Mouse (Mus musculus) NIH3T3 (cell line): ENCODE measurements around the gene Tgfa.

Experiments
- DNase-seq: peaks from one replicate; pipeline ENCODE4 v3.0.0-alpha.2; 2012; ENCODE audit warnings: low read depth

The Tgfa gene

DNA sequence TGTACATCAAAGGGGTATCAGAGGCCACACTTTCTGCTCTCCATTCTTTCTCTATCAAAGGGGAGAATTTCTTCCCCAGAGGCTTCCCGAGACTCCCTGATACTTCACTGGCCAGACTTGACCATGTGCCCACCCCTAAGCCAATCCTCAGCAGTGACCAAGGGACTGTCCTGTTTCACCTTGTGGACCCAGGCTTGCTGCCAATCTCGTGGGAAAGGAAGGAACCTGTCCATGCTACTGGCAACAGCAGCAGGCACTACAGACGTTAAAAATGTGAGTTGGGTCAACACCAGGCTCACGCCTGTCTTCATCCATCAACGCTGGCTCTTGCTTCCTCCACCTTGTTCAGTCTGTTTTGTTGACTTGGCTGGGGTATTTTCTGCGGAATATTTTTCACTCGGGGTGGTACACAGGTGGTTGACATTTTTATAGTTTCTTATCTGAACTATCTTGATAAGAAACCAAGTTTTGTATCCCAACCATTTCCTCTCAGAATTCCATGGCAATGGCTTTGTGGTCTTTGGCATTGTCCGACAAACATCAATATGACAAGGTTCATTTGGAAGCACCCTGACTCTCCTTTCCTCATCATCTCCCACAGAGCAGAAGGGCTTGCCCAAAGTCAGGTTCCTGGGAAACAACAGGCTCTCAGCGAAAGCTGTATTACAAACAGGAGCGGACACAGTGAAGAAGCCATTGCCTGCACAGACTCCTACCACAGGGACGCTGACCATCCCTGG lies 6.1 kb upstream of the Tgfa start:
- DNase-seq, result no peak

DNA sequence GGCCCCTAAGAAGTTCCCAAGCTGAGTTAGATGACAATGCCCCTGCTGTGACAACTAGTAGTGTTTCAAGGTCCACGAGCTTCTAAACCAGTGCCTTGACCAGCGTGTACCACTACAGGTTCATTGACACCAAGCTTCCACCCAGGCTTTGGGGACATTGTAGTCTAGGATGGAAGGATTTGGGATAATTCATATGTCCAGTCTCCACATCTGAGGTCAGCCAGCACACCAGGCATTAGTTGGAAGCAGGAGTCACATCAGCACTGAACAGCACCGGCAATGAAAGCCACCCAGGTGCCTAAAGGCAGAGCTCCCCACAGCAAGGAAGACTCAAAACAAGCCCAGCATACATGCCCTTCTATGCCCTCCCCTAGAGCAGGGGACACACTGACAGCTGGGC lies 4.4 kb upstream of the Tgfa start:
- DNase-seq, result no peak

GRCm38 (mm10) chr6:86192978-86193377 lies 2.0 kb upstream of the Tgfa start:
- DNase-seq, result no peak

DNA sequence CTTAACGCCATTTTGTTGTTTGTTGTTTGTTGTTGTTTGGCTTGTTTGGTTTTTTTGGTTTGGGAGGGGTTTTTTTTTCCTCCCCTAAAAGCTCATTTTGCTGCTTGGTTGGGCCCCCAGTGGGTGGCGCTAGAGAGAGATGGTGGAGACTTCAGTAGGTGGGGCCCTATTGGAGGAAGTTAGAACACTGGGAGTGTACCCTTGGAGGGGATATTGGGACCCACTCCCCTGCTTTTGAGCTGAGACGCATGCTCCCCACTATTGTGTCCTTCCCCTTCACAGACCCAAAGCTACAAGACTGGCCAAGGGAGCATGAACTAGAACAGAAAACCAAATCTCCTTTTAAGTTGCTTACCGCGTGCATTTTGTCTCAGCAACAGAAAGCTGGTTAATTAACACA lies 1.1 kb upstream of the Tgfa start:
- DNase-seq, result peak; percentile 34

DNA sequence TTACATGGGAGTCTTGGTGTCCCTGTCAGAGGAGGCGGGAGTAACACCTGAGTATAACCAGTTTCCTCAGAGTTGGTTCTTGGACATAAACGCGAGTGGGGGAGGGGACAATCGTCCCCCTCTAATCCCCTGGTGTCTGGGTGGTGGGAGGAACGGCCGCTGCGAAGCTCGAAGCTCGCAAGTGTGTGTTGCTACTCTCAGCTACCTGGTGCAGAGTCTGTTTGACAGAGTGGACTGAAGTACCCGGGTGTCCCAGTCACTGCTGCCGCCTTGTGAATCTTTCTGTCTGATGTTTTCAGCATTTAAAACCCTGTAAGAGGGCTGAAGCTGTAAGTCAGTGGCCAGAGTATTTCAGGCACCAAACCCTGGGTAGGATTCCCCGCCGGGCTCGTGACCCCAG lies 1.0 kb downstream of the Tgfa start:
- no peak for DNase-seq

- DNase-seq, result no peak
Measured at GRCm38 (mm10) chr6:86197150-86197862, 2.3 kb downstream of the Tgfa start.

DNA sequence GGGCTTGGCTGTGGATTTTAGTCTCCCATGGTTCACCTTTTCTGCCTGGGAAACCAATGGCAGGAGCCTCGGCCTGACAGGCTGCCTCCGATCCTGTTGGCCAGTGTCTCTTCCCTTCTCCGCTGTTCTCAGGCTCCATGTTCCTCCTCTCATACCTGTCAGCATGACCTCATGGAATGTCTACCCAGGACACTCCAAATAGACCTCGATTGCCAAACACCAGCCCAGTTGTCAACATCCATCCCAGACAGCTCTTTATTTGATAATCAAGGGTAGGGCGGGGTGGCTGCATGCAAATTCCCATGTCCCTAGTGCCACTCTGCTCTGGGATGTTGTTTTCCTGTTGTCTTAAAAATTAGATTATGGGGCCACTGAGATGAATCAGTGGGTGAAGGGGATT lies 5.9 kb downstream of the Tgfa start:
- no peak for DNase-seq

GRCm38 (mm10) chr6:86203101-86203500 lies 8.1 kb downstream of the Tgfa start:
- no peak for DNase-seq

GRCm38 (mm10) chr6:86206014-86206413 lies 11.0 kb downstream of the Tgfa start:
- DNase-seq, result no peak

GRCm38 (mm10) chr6:86206985-86207384 lies 12.0 kb downstream of the Tgfa start:
- no peak for DNase-seq

GRCm38 (mm10) chr6:86209133-86210016 lies 14.4 kb downstream of the Tgfa start:
- no peak for DNase-seq

GRCm38 (mm10) chr6:86210017-86210408 lies 15.0 kb downstream of the Tgfa start:
- DNase-seq, result no peak

GRCm38 (mm10) chr6:86210619-86211018 lies 15.6 kb downstream of the Tgfa start:
- no peak for DNase-seq

GRCm38 (mm10) chr6:86211081-86211763 lies 16.2 kb downstream of the Tgfa start:
- DNase-seq, result no peak

GRCm38 (mm10) chr6:86212871-86213640 lies 18.0 kb downstream of the Tgfa start:
- DNase-seq, result no peak

DNA sequence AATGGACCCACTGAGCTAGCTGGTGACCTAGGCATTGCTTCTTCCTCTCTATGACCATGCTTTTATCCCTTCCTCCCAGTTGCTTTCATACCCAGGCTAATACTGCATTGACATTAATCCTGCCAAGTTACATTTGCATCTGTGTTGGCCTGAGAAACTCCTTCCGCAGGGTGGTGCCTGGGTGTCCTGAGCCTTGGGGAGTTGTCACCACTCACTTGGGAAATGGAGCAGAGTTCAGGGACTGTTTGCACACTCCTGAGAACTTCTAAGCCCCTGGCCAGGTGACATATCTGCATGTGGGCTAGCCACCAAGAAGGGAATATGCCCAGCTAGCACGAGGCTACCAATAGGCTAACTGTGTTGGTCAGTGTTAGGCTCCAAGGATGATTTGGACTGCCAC lies 23.0 kb downstream of the Tgfa start:
- no peak for DNase-seq

DNA sequence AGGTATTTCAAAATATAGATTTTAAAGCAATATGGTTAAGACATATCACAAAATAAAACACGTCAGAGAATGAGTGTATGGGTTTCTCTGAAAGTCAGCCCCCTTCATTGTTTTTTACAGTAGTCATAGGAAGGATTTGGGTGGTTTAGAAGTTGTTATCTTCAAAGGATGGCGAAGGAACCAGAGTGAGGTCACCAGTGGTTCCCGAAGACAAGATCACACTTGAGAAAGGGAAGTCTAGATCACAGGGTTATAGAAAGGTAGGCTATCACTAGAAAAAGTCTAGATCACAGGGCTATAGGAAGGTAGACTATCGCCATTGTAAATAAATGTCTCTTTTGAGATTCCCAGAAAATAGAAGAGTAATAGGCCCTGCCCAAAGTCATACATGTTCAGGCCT lies 23.7 kb downstream of the Tgfa start:
- no peak for DNase-seq

GRCm38 (mm10) chr6:86219494-86219893 lies 24.5 kb downstream of the Tgfa start:
- peak; percentile 76 for DNase-seq

GRCm38 (mm10) chr6:86220171-86220570 lies 25.1 kb downstream of the Tgfa start:
- no peak for DNase-seq

GRCm38 (mm10) chr6:86222381-86222780 lies 27.4 kb downstream of the Tgfa start:
- DNase-seq, result no peak

DNA sequence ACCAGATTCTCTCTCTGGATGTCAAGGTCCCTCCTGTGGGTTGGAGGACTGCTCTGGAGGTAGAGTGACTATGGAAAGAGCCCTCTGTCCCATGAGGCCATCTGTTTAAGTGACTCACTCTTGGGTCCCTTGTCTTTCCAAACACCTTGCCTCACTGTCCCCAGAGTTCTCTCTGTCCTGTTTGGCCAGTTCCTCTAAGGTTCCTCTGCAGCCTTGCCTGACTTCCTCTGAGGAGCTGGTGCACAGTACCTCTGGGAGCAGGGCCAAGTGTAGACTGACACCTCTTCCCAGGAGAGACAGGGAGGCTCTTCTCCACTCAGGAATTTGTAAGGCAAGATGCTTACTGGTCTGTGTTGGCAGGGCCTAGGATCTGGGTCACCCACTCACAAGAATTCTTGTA lies 30.6 kb downstream of the Tgfa start:
- DNase-seq, result no peak
